Comparison of ENCODE assay signal across 8 mouse cellular contexts in genomic region chr16:17927351-17928082, GRCm38 (mm10). TPM values are rescaled to one million over a fixed set of nuclear protein-coding genes. Genes with fewer than 3 reads are reported as not detected.
A peak's percentile ranks its signal among the peaks of the same experiment; 100 is the strongest.
DNase-seq lines count a peak whose midpoint lies in the region; ATAC-seq and TF ChIP-seq lines count a peak whose summit lies in the region.

No protein-coding gene starts in this region.

- TF ChIP-seq CTCF in layer of hippocampus, adult 2 months (conservative IDR thresholded peaks at IDR 0.05), result no peak
- TF ChIP-seq CTCF in embryonic fibroblast, embryonic 13.5 days (IDR thresholded peaks at IDR 0.05; ENCODE audit: borderline replicate concordance, insufficient read depth, low read length), result no peak

- WGBS in intestine, embryonic 14.5 days, result under 1% methylated on average over 67 of the region's 72 CpGs
- WGBS in liver, embryonic 16.5 days (ENCODE audit: insufficient replicate concordance), result 1% methylated on average over 71 of the region's 72 CpGs
- WGBS in neural tube, embryonic 14.5 days, result under 1% methylated on average over 65 of the region's 72 CpGs

- H3K4me3 ChIP-seq in layer of hippocampus, adult 2 months, result peak overlapping the region; percentile 95
- H3K4me3 ChIP-seq in embryonic fibroblast, embryonic 13.5 days (ENCODE audit: insufficient read depth, low read length), result peak overlapping the region; percentile 69
- H3K4me3 ChIP-seq in intestine, embryonic 14.5 days (ENCODE audit: low read depth, low read length), result peak overlapping the region; percentile 66
- peak overlapping the region; percentile 86 for H3K4me3 ChIP-seq in liver, embryonic 16.5 days (ENCODE audit: low read depth, low read length)
- H3K4me3 ChIP-seq in neural tube, embryonic 14.5 days (ENCODE audit: low read depth, low read length), result peak overlapping the region; percentile 65

- DNase-seq in layer of hippocampus, adult 2 months (ENCODE audit: low spot score in 2 of 2), result no peak
- DNase-seq in layer of hippocampus, adult 11-12 months (ENCODE audit: low spot score), result no peak
- peak; percentile 80 for DNase-seq in intestine, embryonic 14.5 days (ENCODE audit: low spot score)
- peak; percentile 54 to 66 for DNase-seq in thymus, postnatal 36 days

- peak; percentile 15; the same call in 1 of the 2 replicates for TF ChIP-seq POLR2A in embryonic fibroblast, embryonic 13.5 days (IDR thresholded peaks at IDR 0.05; ENCODE audit: low read depth, low read length)

- peak overlapping the region; percentile 93 for H3K27ac ChIP-seq in layer of hippocampus, adult 2 months
- H3K27ac ChIP-seq in embryonic fibroblast, embryonic 13.5 days (ENCODE audit: insufficient read depth, low read length), result peak overlapping the region; percentile 57; the same call in 1 of the 2 replicates
- H3K27ac ChIP-seq in intestine, embryonic 14.5 days (ENCODE audit: low read depth), result peak overlapping the region; percentile 85
- peak overlapping the region; percentile 90 for H3K27ac ChIP-seq in liver, embryonic 16.5 days (ENCODE audit: low read length)
- H3K27ac ChIP-seq in neural tube, embryonic 14.5 days (ENCODE audit: low read depth, low read length), result peak overlapping the region; percentile 79

- H3K9ac ChIP-seq in intestine, embryonic 14.5 days (ENCODE audit: low read length), result peak overlapping the region; percentile 75
- peak overlapping the region; percentile 85 for H3K9ac ChIP-seq in liver, embryonic 16.5 days (ENCODE audit: low read depth, low read length)
- H3K9ac ChIP-seq in neural tube, embryonic 14.5 days (replicated peaks; ENCODE audit: low read depth, low read length), result peak overlapping the region; percentile 87

- H3K4me2 ChIP-seq in intestine, embryonic 14.5 days (ENCODE audit: low read length), result peak overlapping the region; percentile 97
- peak overlapping the region; percentile 99 for H3K4me2 ChIP-seq in liver, embryonic 16.5 days (ENCODE audit: low read depth, low read length)
- H3K4me2 ChIP-seq in neural tube, embryonic 14.5 days (ENCODE audit: low read depth, low read length), result peak overlapping the region; percentile 74

- H3K36me3 ChIP-seq in intestine, embryonic 14.5 days (ENCODE audit: control insufficient read depth, insufficient read depth, low read length), result peaks cover 15% of the 10 kb centered on the region; the same call in 1 of the 2 replicates
- H3K36me3 ChIP-seq in liver, embryonic 16.5 days (ENCODE audit: control insufficient read depth, insufficient read depth), result no peaks in the 10 kb centered on the region
- H3K36me3 ChIP-seq in neural tube, embryonic 14.5 days (ENCODE audit: control insufficient read depth, insufficient read depth, low read length), result peaks cover 11% of the 10 kb centered on the region

- 0 out of 2 replicates have a peak, but pooled peaks cover 2% of the 10 kb centered on the region for H3K4me1 ChIP-seq in embryonic fibroblast, embryonic 13.5 days (ENCODE audit: control insufficient read depth, insufficient read depth, low read length)
- H3K4me1 ChIP-seq in intestine, embryonic 14.5 days (replicated peaks; ENCODE audit: control insufficient read depth, insufficient read depth, low read length), result peaks cover 9% of the 10 kb centered on the region
- H3K4me1 ChIP-seq in liver, embryonic 16.5 days (ENCODE audit: control insufficient read depth, low read depth, low read length), result peaks cover 22% of the 10 kb centered on the region
- peaks cover 21% of the 10 kb centered on the region for H3K4me1 ChIP-seq in neural tube, embryonic 14.5 days (ENCODE audit: control insufficient read depth, insufficient read depth, low read length)

- no peaks in the 10 kb centered on the region for H3K27me3 ChIP-seq in intestine, embryonic 14.5 days (replicated peaks; ENCODE audit: control insufficient read depth, insufficient read depth, low read length)
- no peaks in the 10 kb centered on the region for H3K27me3 ChIP-seq in liver, embryonic 16.5 days (ENCODE audit: control insufficient read depth, insufficient read depth, low read depth, low read length)
- no peaks in the 10 kb centered on the region for H3K27me3 ChIP-seq in neural tube, embryonic 14.5 days (ENCODE audit: control insufficient read depth, insufficient read depth, low read length)

- peak; percentile 19 for ATAC-seq in activated CD4-positive, CD25-positive, alpha-beta regulatory T cell, adult 4 months
- peak; percentile 22; the same call in 1 of the 2 replicates for ATAC-seq in intestine, embryonic 14.5 days (replicated peaks; ENCODE audit: low FRiP score, low TSS enrichment, low read depth)
- peak; percentile 12 for ATAC-seq in liver, embryonic 16.5 days (ENCODE audit: low read depth)
- ATAC-seq in neural tube, embryonic 14.5 days (ENCODE audit: low read depth), result peak; percentile 49

- H3K9me3 ChIP-seq in intestine, embryonic 14.5 days (ENCODE audit: control insufficient read depth, low read length), result no peaks in the 10 kb centered on the region
- H3K9me3 ChIP-seq in liver, embryonic 16.5 days (replicated peaks; ENCODE audit: control insufficient read depth, low read length), result no peaks in the 10 kb centered on the region
- no peaks in the 10 kb centered on the region for H3K9me3 ChIP-seq in neural tube, embryonic 14.5 days (ENCODE audit: control insufficient read depth, low read length)

RNA-seq across cellular contexts. Expression of gene Slc25a1, which starts 0.5 kb away (rescaled TPM):
- total RNA-seq in layer of hippocampus, adult 2 months (2021), result 10 to 100 TPM; 42.2 to 45.6 TPM
- polyA plus RNA-seq in activated CD4-positive, CD25-positive, alpha-beta regulatory T cell, adult 4 months (2017; shearing (Covaris generic)), result 10 to 100 TPM in 1 of 2 experiments, 1 to 10 TPM in 1; 6.3 to 13.1 TPM
- polyA plus RNA-seq in embryonic fibroblast, embryonic 13.5 days (2011; ENCODE audit: insufficient read length, low read depth, missing spikeins), result 77.8 and 111 TPM in 2 replicates
- polyA plus RNA-seq in intestine, embryonic 14.5 days (2014; fragmentation: Nextera tagmentation; extraction: Ambion mirVana), result 130 and 142 TPM in 2 replicates
- 55.8 and 63.5 TPM in 2 replicates for polyA plus RNA-seq in liver, embryonic 16.5 days (2015; fragmentation: Nextera tagmentation; extraction: Ambion mirVana)
- 165 and 199 TPM in 2 replicates for polyA plus RNA-seq in neural tube, embryonic 14.5 days (2014; fragmentation: Nextera tagmentation; extraction: Ambion mirVana)

RNA-seq across cellular contexts. Expression of gene Gsc2, which starts 12.7 kb away (rescaled TPM):
- total RNA-seq in layer of hippocampus, adult 2 months (2021), result not detected
- polyA plus RNA-seq in activated CD4-positive, CD25-positive, alpha-beta regulatory T cell, adult 4 months (2017; shearing (Covaris generic)), result not detected
- polyA plus RNA-seq in embryonic fibroblast, embryonic 13.5 days (2011; ENCODE audit: insufficient read length, low read depth, missing spikeins), result not detected in 2 replicates
- polyA plus RNA-seq in intestine, embryonic 14.5 days (2014; fragmentation: Nextera tagmentation; extraction: Ambion mirVana), result not detected in 2 replicates
- polyA plus RNA-seq in liver, embryonic 16.5 days (2015; fragmentation: Nextera tagmentation; extraction: Ambion mirVana), result not detected in 2 replicates
- polyA plus RNA-seq in neural tube, embryonic 14.5 days (2014; fragmentation: Nextera tagmentation; extraction: Ambion mirVana), result 0.24 TPM in 1 of 2 replicates, not detected in the other

RNA-seq across cellular contexts. Expression of gene Ess2, which starts 16.4 kb away (rescaled TPM):
- total RNA-seq in layer of hippocampus, adult 2 months (2021), result 10 to 100 TPM; 33.1 to 33.3 TPM
- polyA plus RNA-seq in activated CD4-positive, CD25-positive, alpha-beta regulatory T cell, adult 4 months (2017; shearing (Covaris generic)), result 10 to 100 TPM; 24.1 to 40.2 TPM
- polyA plus RNA-seq in embryonic fibroblast, embryonic 13.5 days (2011; ENCODE audit: insufficient read length, low read depth, missing spikeins), result 17.5 and 20.7 TPM in 2 replicates
- polyA plus RNA-seq in intestine, embryonic 14.5 days (2014; fragmentation: Nextera tagmentation; extraction: Ambion mirVana), result 29.4 and 42.8 TPM in 2 replicates
- 9.1 and 9.4 TPM in 2 replicates for polyA plus RNA-seq in liver, embryonic 16.5 days (2015; fragmentation: Nextera tagmentation; extraction: Ambion mirVana)
- 42.4 and 42.5 TPM in 2 replicates for polyA plus RNA-seq in neural tube, embryonic 14.5 days (2014; fragmentation: Nextera tagmentation; extraction: Ambion mirVana)

RNA-seq across cellular contexts. Expression of gene Tssk2, which starts 29.1 kb away (rescaled TPM):
- total RNA-seq in layer of hippocampus, adult 2 months (2021), result not detected
- not detected for polyA plus RNA-seq in activated CD4-positive, CD25-positive, alpha-beta regulatory T cell, adult 4 months (2017; shearing (Covaris generic))
- polyA plus RNA-seq in embryonic fibroblast, embryonic 13.5 days (2011; ENCODE audit: insufficient read length, low read depth, missing spikeins), result not detected in 2 replicates
- polyA plus RNA-seq in intestine, embryonic 14.5 days (2014; fragmentation: Nextera tagmentation; extraction: Ambion mirVana), result not detected in 2 replicates
- polyA plus RNA-seq in liver, embryonic 16.5 days (2015; fragmentation: Nextera tagmentation; extraction: Ambion mirVana), result not detected in 2 replicates
- not detected in 2 replicates for polyA plus RNA-seq in neural tube, embryonic 14.5 days (2014; fragmentation: Nextera tagmentation; extraction: Ambion mirVana)

RNA-seq across cellular contexts. Expression of gene Dgcr2, which starts 29.2 kb away (rescaled TPM):
- total RNA-seq in layer of hippocampus, adult 2 months (2021), result 100 to 1,000 TPM; 104 to 112 TPM
- polyA plus RNA-seq in activated CD4-positive, CD25-positive, alpha-beta regulatory T cell, adult 4 months (2017; shearing (Covaris generic)), result 10 to 100 TPM; 17.6 to 20.8 TPM
- 46.3 and 53.0 TPM in 2 replicates for polyA plus RNA-seq in embryonic fibroblast, embryonic 13.5 days (2011; ENCODE audit: insufficient read length, low read depth, missing spikeins)
- 82.5 and 83.3 TPM in 2 replicates for polyA plus RNA-seq in intestine, embryonic 14.5 days (2014; fragmentation: Nextera tagmentation; extraction: Ambion mirVana)
- 19.8 and 21.3 TPM in 2 replicates for polyA plus RNA-seq in liver, embryonic 16.5 days (2015; fragmentation: Nextera tagmentation; extraction: Ambion mirVana)
- polyA plus RNA-seq in neural tube, embryonic 14.5 days (2014; fragmentation: Nextera tagmentation; extraction: Ambion mirVana), result 98.8 and 104 TPM in 2 replicates

Comparison
In these comparisons a context has a peak if more than half of its experiments do, and no peak if none do; other contexts are left out.
1. DNase-seq: peak in intestine, embryonic 14.5 days (single experiment) and thymus, postnatal 36 days (2 of 2); none in layer of hippocampus, adult 2 months (0 of 2) and layer of hippocampus, adult 11-12 months (single experiment).
2. Peak in every context shown above with its lines, with median percentiles within 50 percentile points of each other: H3K27ac ChIP-seq, H3K4me3 ChIP-seq, ATAC-seq, H3K4me2 ChIP-seq and H3K9ac ChIP-seq.